Mouse (Mus musculus) thymus, postnatal 10 days (tissue): ENCODE measurements around the gene Rin2.

Experiments used
- DNase-seq, 2 experiments: peaks; one replicate each; pipeline ENCODE4 v3.0.0; 2021; ENCODE audit warnings: low spot score in 2 of 2

Rin2 gene

DNA sequence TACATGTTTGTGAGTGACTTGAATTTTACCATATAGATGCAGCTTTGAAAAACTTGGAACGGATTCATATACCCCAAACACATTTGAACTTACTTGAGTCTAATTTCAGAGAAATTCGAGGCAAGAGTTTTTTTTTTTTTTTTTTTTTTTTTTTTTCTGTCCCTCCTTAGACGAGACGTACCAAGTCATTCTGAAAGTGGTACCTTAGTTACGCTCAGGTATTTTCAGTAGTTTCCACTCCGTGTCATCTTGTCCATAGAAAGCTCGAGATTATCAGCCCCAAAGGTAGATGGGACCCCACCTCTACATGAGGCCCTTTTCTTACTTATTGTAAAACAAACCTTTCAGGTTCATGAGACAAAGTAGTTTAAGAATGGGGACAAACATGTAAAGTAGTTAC, 55.9 kb downstream of the Rin2 start:
- no peak for DNase-seq

DNA sequence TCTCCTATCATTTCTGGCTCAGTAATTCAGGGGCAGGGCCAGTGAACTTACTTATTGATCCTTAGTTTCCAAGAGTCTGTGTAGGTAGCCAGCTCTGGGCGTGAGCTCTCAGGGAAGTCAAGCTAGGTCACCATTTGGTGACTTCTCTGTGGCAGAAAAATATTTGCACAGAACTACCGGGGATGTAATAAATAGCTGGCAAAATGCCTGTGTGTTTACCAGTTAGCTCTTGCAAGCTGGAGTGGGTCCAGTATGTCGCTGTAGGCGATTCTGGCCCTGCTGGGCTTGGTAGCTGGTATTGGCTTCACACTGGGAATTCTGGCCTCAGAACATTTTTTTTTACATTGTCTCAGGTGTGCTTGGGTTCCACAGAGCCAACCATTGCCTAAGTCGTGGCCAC, 60.1 kb downstream of the Rin2 start:
- DNase-seq = no peak

DNA sequence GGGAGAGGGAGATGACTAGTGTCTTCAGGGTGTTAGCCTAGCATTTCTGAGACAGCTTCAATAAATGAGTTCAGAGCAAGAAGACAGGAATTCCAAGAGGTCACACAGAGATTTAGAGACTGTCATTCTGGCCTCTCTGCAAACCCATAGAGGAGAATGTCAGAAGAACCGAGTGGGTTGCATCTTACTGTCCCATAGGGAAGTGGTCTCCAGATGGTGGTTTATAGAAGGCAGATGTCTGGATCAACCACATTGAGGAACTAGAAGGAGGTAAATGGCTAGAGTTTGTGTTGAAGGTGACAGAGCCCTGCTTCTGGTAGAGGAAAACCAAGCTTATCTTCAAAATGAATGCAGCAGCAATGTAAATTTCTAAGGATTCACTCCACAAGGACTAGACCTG, 61.5 kb downstream of the Rin2 start:
- no peak for DNase-seq

DNA sequence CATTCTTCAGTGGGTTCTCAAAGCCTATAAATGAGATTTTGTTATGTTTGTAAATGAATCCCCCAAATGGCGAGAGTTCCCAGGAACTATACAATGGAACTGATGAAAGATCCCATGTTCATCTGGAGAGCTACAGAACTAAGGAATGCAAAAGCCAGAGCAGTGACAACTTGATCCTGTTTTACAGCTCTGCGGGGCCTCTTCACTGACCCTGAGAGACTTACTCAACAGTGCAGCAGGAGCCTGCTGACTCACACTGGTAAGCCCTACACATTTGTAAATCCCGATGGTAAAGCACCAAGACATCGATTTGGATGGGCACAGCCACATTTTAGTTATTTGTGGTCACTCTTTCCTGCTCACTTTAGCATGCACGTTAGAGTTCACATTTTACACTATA, 62.2 kb downstream of the Rin2 start:
- DNase-seq = no peak

- no peak for DNase-seq
Measured at GRCm38 (mm10) chr2:145740729-145741128, 65.7 kb downstream of the Rin2 start.

DNA sequence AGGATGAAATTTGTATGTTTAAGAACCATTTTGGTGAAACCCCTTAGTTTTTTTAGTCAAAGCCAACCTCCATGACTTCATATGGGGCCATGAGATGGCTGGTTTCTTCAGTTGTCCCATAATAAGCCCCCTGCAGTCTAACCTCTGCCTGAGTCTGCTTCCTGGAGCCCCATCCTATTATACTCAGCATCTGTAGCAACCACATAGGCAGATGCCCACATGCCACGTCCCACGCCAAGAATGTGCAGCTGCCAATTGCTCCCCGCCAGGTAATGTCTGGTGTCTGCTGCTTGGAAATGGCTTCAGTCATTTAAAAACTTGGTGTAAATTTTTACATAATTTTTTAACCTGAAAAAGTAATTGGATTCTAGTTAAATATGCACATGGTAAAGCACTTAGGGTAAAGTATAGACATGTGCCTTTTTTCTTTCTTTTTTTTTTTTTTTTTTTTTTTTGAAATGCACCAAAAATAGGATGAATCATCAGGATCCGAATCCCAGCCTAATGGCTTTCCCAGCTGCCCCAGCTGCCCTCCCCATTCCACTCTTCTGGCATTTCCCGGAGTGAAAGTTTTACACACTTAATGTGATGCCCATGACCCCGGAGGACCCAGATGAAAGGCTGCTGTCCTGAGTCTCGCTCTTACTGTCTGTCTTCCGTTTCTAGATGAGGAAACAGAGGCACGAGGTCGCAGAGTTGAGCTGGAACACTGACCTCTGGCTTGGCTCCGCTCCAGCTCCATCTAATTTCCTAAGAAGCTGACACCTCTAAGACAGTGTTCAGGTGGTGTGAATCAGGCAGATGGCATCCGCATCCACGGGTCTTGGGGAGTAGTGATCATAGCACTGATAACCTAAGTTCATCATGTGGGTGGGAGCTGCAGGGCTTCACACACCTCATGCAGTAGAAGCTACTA, 68.0 kb downstream of the Rin2 start:
- no peak for DNase-seq

DNA sequence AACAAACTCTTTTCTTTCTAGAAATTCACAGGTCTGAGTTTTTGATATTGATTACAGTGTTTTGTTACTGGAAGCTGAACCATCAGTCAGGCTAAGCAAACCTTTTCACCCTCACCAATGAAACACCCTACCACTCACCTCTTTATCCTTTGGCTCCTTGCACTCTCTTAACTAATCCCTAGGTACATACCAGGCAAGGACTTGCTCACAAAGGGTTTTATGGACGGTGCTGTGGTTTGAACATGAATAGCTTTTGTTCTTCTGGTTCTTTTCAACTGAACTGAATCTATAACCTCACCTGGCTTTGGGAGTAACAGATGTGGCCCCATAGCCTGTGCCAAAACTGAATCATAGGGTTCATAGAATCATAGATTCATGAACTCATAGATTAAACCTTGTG, 71.4 kb downstream of the Rin2 start:
- DNase-seq = no peak

GRCm38 (mm10) chr2:145749645-145750044, 74.6 kb downstream of the Rin2 start:
- no peak for DNase-seq

GRCm38 (mm10) chr2:145752572-145752971, 77.6 kb downstream of the Rin2 start:
- DNase-seq = no peak

GRCm38 (mm10) chr2:145753973-145754372, 79.0 kb downstream of the Rin2 start:
- no peak for DNase-seq

- no peak for DNase-seq
Measured at GRCm38 (mm10) chr2:145755864-145756822, 81.1 kb downstream of the Rin2 start.

DNA sequence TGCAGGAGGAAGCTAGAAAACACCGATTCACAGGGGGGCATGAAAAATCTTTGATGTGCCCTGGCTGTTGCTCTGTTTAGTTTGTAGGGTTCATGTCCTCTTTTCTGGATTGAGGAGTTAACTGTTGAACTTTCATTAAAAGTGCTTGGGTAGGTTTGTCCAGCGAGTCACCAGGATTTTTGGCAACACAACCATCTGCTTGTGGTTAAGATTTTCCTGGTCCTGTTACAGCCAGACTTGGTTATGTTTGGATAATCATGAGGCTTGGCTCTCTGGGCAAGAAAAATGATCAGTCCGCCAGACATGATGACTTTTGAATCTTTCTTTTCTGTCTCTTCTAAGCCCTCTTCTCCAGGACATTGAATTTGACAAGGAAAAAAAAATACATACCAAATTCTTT, 85.1 kb downstream of the Rin2 start:
- DNase-seq = no peak

DNA sequence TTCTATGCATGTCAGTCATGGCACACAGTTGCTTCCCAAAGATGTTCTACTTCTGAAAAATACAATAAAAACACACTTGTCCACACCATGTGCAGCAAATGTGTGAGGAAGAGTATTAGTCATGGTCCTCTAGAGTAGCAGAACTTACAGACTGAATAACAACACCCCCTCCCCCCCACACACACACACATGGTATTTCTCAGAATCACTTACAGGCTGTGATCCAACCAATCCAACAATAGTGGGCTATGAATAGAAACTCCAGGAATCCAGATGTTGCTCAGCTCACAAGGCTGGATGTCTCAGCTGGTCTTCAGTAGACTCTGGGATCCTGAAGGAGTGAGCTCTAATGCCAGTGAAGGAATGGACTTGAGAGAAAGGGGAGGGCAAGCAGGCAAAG, 86.4 kb downstream of the Rin2 start:
- DNase-seq = no peak

- DNase-seq = no peak
Measured at GRCm38 (mm10) chr2:145769964-145770363, 94.9 kb downstream of the Rin2 start.

GRCm38 (mm10) chr2:145770730-145771536, 95.9 kb downstream of the Rin2 start:
- DNase-seq = no peak

DNA sequence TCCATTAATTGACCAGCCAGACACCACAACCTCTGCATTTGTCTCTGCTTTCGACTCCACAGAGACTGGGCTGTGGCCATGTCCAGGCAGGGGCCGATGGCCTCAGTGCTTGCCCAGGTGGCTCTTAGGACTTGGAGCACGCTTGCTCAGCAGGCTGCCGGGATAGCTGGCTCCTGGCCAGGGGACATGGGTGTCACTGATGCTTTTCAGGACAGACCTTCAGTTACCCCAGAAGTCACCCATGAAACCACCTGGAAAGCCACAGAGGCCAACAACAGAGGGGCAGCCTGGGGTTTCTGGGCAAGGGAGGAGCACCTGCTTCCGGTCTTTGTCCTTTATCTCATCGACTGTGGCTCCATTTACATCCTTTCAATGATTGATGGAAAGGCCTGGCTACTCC, 108.2 kb downstream of the Rin2 start:
- no peak for DNase-seq

GRCm38 (mm10) chr2:145784246-145784935, 109.4 kb downstream of the Rin2 start:
- no peak for DNase-seq

GRCm38 (mm10) chr2:145784964-145785363, 109.9 kb downstream of the Rin2 start:
- no peak for DNase-seq

DNA sequence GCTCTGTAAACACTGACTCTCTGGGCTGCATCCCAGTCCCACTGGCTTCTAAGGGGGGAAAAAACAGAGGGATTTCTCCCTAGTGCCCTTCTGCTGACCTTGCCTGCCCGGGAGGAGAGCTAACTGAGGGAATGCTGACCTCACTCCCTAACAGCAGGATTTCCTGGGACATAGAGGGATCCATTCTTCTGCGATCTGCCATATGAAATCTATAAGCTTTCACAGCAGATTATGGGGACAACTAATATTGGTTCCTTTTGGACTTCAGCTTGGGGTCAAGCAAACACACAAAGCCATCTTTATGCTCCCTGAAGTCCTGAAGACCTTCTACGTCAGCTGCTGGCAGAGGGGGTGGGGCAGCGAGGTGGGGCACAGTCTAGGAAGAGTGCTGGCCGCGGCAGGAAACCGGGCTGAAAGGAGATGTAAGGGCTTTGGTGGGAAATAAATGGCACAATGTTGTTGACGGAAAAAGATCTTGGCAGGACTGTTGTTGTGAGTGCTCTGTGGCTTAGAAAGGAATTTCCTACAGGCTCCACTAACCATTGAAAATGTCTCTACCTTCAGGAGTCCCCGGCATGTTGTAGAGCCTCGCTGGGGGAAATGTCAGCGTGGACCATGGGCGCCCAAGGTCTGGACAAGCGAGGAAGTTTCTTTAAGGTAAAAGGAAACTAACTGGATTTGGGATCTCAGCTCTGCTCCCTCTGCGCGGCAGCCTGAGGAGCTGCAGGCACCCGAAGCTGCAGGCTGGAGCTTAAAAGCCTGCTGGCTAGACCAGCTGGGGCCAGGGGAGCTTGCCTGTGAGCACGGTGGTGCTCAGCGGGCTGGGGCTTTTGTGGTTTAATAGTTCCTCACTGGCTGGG, 111.0 kb downstream of the Rin2 start:
- DNase-seq = no peak

- no peak for DNase-seq
Measured at GRCm38 (mm10) chr2:145786618-145786932, 111.6 kb downstream of the Rin2 start.
